Mouse (Mus musculus): ENCODE data around the gene Olfr167.
"Not testable (repeated sequence)": the region's sequence is repeated elsewhere in the genome, so short reads cannot be mapped to it uniquely, and the experiment has no call there.

Olfr167 gene

DNA sequence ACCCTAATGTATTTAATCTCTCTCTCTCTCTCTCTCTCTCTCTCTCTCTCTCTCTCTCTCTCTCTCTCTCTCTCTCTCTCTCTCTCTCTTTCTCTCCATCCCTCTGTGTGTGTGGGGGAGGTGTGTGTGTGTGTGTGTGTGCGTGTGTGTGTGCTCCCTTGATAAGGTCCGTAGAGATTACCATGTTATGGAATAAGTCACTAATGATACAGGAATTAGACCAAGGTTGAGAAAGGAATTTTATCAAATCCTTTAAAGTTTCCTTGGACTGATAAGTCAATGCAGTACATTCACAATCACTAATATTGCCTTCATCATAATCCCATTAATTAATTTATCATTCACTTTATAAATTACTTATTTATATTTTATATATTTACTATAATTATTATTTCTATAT is at the start of gene Olfr167:
Gene Olfr167, minus strand, starts transcription at position 101 of the 400 bp plus-strand sequence.
- no peak for DNase-seq

DNA sequence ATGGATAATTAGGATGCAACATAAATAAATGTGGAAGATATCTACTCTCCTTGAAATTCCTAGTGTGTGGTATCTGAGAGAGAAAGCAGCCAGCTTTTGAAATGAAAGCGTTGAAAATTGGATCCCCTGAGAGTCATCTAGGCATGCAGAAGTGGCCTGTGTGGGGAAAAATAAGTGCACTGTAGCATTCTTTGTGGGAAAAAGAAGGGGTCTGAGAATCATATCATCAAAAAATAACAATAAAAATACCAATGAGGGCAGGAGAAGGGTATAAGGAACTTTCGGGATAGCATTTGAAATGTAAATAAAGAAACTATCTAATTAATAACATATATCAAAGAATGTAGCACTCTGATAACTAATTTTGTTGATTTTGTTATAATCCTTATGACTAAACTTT is 49.6 kb upstream of the Olfr167 start, which contains the start of gene Olfr169:
Gene Olfr169, minus strand, starts transcription at position 101 of the 400 bp plus-strand sequence.
- DNase-seq = not testable (repeated sequence)

DNA sequence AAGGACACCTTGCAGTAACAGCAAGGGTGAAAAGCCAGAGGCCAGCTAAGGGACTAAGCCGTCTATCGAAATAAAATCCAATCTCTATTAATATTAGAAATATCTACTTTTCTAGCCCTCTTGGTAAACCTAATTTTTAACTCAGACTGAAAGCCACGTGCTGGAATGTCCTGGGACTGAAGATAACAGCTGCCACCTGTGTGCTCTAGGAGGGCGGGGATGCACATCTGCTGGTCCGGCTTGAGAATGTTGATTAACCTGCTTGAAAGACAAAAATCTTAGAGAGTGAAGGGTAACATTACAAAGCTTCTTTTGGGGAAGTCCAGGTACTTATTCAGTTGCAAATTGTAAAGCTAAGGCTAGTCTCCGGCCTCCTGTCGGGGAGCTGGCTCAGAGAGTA is 31.4 kb upstream of the Olfr167 start:
- DNase-seq = not testable (repeated sequence)

- DNase-seq = not testable (repeated sequence)
Measured at GRCm38 (mm10) chr16:19552246-19552645, 30.2 kb upstream of the Olfr167 start.

- no peak for DNase-seq
Measured at GRCm38 (mm10) chr16:19535455-19535854, 13.4 kb upstream of the Olfr167 start, which contains the start of gene Olfr168. Gene Olfr168 (minus strand): TSS chr16:19535555.

DNA sequence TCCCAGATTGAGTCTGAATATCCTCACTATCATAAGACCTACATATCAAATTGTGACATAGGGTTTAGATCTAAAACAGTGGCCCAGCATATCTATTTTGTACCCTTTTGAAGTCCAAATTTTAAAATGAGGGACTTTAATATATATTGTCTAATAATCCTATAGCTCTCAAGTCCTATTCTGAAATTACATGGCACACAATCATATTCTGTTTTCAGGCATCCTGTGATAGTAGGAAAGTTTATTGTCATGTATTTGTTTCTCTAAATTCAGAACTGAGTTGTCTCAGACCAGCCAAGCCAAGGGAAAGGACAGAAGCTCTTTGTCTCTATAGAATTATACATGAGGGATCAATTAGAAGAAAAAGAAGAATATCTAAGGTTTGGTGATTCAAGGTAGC is 38.7 kb downstream of the Olfr167 start, which contains the start of gene Olfr166:
Gene Olfr166, plus strand, starts transcription at position 301 of the 400 bp plus-strand sequence.
- DNase-seq = no peak

- DNase-seq = no peak
Measured at GRCm38 (mm10) chr16:19464365-19464764, 57.7 kb downstream of the Olfr167 start.

All from kidney, postnatal 10 days (tissue).